Mouse (Mus musculus) thymus, adult 2 months (tissue): ENCODE data around the gene Tmem260.

Experiments used
- CTCF ChIP-seq: fragments of 200-500 bp; IDR thresholded peaks from 2 replicates; pipeline ENCODE4 v1.5.1; 2012; ENCODE audit warnings: mild to moderate bottlenecking, control low read depth, low read length, moderate library complexity, borderline replicate concordance; ENCODE audit not compliant: control insufficient read depth, poor library complexity, insufficient read depth; ENCODE audit errors: extremely low read depth
- POLR2A ChIP-seq: fragments of 200-500 bp; IDR thresholded peaks from 2 replicates; pipeline ENCODE4 v1.6.1; 2012; ENCODE audit warnings: mild to moderate bottlenecking, low read length, control low read depth, moderate library complexity; ENCODE audit not compliant: control insufficient read depth, poor library complexity, insufficient read depth; ENCODE audit errors: extremely low read depth

DNA sequence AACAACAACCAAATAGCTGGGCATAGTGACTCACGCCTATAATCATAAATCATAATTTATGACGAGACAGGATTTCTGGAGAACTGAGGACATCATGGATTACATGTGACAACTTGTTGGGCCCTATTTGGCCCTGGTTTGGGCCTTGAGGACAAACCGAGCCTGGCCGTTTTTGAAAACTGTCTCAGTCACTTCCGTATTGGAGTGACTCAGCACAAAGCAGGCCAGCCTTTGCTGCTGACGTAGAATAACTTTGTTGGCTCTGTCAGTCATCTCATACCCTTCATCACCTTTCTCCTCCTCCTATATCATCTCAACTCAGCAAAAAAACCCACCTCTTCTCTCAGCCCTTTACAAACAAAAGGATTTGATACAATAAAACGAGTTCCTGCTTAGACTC, 103.8 kb downstream of the Tmem260 start:
- TF ChIP-seq CTCF (no peak), POLR2A (no peak)
